Mouse (Mus musculus) liver, postnatal 0 days (tissue): ENCODE data around the gene Creb3l2. TPM values are rescaled to one million over a fixed set of nuclear protein-coding genes. Genes with fewer than 3 reads are reported as not detected.

Experiments
- ATAC-seq: fragments of 200-750 bp; cut with Nextera tagmentation; 2 replicates; pipeline ENCODE4 v1.8.0; 2017; ENCODE audit warnings: mild to moderate bottlenecking, moderate library complexity
- DNase-seq: peaks from one replicate; pipeline ENCODE4 v3.0.0-alpha.2; 2016
- H3K27ac ChIP-seq: fragments of 300-500 bp; sonication (generic); 2 replicates; pipeline ENCODE4 v1.5.1; 2014; ENCODE audit warnings: antibody characterized with exemption, moderate library complexity, mild to moderate bottlenecking, low read depth
- H3K27me3 ChIP-seq: fragments of 300-500 bp; sonication (generic); 2 replicates; pipeline ENCODE4 v1.6.1; 2014; ENCODE audit warnings: low read length, control low read depth, mixed read lengths; ENCODE audit not compliant: insufficient read depth
- H3K36me3 ChIP-seq: fragments of 300-500 bp; sonication (generic); replicated peaks from 2 replicates; pipeline ENCODE4 v1.6.1; 2014; ENCODE audit warnings: mild to moderate bottlenecking, control low read depth, low read length, moderate library complexity, mixed read lengths; ENCODE audit not compliant: insufficient read depth
- H3K4me1 ChIP-seq: fragments of 300-500 bp; sonication (generic); 2 replicates; pipeline ENCODE4 v1.6.1; 2014; ENCODE audit warnings: antibody characterized with exemption, mild to moderate bottlenecking, control low read depth; ENCODE audit not compliant: insufficient read depth
- H3K4me2 ChIP-seq: fragments of 300-500 bp; sonication (generic); 2 replicates; pipeline ENCODE4 v1.6.1; 2014; ENCODE audit warnings: low read depth, mild to moderate bottlenecking, low read length, moderate library complexity, mixed read lengths
- H3K4me3 ChIP-seq: fragments of 300-500 bp; sonication (generic); 2 replicates; pipeline ENCODE4 v1.5.1; 2014; ENCODE audit warnings: low read depth, low read length
- H3K9ac ChIP-seq: fragments of 300-500 bp; sonication (generic); replicated peaks from 2 replicates; pipeline ENCODE4 v1.6.1; 2014; ENCODE audit warnings: mild to moderate bottlenecking, moderate library complexity
- H3K9me3 ChIP-seq: fragments of 300-500 bp; sonication (generic); 2 replicates; pipeline ENCODE4 v1.6.1; 2016; ENCODE audit warnings: mild to moderate bottlenecking, control low read depth, low read length, mixed read lengths
- CTCF ChIP-seq: sonication (generic); IDR thresholded peaks from 2 replicates; pipeline ENCODE4 v1.5.1; 2016; ENCODE audit warnings: antibody characterized with exemption, low read depth
- EP300 ChIP-seq: IDR thresholded peaks from 2 replicates; pipeline ENCODE4 v1.6.1; 2016; ENCODE audit warnings: antibody characterized with exemption, low read depth, mild to moderate bottlenecking
- WGBS: fragments of 180-500 bp; shearing (Covaris S2); extraction: QIAGEN DNeasy Blood & Tissue Kit; methylation state at CpG from one replicate; pipeline ENCODE4 v1.1.7; 2014; ENCODE audit not compliant: insufficient replicate concordance; 5-methylcytosine and 5-hydroxymethylcytosine counted together
- polyA plus RNA-seq: library from polyadenylated mRNA; unstranded; fragments of >200 nt; fragmentation: Nextera tagmentation; extraction: Ambion mirVana; gene quantifications from 2 replicates; pipeline ENCODE4 v1.2.1, GENCODE M21; 2015

Gene Creb3l2
- polyA plus RNA-seq, 1 experiment from 2014 or later, result 2.1 TPM

- no peaks in the 10 kb centered on the region for H3K27me3 ChIP-seq
- H3K9ac ChIP-seq, result no peak overlapping the region
- 0 out of 2 replicates have a peak overlapping the region, but pooled peaks have one; percentile 48 for H3K27ac ChIP-seq
- H3K36me3 ChIP-seq, result no peaks in the 10 kb centered on the region
- DNase-seq, result peak; percentile 40
- no peak for ATAC-seq
- peaks cover 31% of the 10 kb centered on the region for H3K4me1 ChIP-seq
- H3K4me3 ChIP-seq, result no peak overlapping the region
- TF ChIP-seq EP300 (no peak), CTCF (no peak)
- WGBS, result 63% methylated on average over 4 of the region's 4 CpGs
- no peak overlapping the region for H3K4me2 ChIP-seq
- no peaks in the 10 kb centered on the region for H3K9me3 ChIP-seq
These were observed 45.8 kb downstream of the Creb3l2 start for GRCm38 (mm10) chr6:37396127-37396526.

DNA sequence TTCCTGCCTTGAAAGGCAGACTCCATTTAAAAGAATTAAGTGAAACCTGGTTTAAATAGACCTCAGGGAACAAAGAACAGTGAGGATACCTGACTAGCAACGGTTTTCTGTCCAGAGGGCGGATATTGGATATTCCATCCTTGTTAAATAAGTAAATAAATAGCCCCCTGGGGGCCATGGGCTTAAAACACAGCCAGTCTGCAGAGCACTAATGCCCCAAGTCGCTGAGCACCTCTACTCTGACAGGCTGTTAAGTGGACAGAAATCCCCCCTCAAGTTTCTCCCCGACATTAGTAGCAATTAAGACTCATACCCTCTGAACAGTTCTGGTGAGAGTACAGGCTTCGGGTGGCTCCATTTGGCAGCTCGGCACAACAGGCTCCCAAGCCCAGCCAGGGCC, 48.7 kb downstream of the Creb3l2 start:
- 76% methylated on average over 6 of the region's 6 CpGs for WGBS
- no peaks in the 10 kb centered on the region for H3K27me3 ChIP-seq
- TF ChIP-seq CTCF, result no peak
- no peak for TF ChIP-seq EP300
- no peaks in the 10 kb centered on the region for H3K9me3 ChIP-seq
- no peaks in the 10 kb centered on the region for H3K36me3 ChIP-seq
- ATAC-seq, result no peak
- no peak overlapping the region for H3K4me2 ChIP-seq
- peaks cover 10% of the 10 kb centered on the region for H3K4me1 ChIP-seq
- no peak overlapping the region for H3K9ac ChIP-seq
- no peak overlapping the region for H3K4me3 ChIP-seq
- DNase-seq, result no peak
- H3K27ac ChIP-seq, result no peak overlapping the region

DNA sequence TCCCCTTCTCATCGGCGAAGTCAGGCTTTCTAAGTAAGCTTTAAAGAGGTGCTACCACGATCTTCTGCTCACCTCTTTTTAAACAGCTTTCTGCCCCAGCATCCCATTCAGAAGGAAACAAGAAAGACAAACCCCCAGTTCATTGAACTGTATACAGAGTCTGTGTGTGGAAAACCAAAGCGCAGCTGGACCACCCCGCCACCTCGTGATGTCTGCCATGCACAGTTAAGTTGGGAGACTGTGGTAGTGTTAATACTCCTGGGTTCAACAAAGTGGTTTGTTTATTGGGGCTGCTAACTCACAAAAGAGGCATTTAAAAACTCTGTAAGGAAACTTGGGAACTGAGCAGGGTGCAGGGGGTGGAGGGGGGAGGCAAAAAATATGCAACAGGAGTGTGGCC, 49.7 kb downstream of the Creb3l2 start:
- H3K27ac ChIP-seq, result no peak overlapping the region
- H3K9ac ChIP-seq, result no peak overlapping the region
- no peak for DNase-seq
- H3K27me3 ChIP-seq, result no peaks in the 10 kb centered on the region
- no peak overlapping the region for H3K4me2 ChIP-seq
- 87% methylated on average over 6 of the region's 6 CpGs for WGBS
- TF ChIP-seq EP300 (no peak), CTCF (no peak)
- H3K4me1 ChIP-seq, result peaks cover 7% of the 10 kb centered on the region
- H3K36me3 ChIP-seq, result no peaks in the 10 kb centered on the region
- no peak overlapping the region for H3K4me3 ChIP-seq
- H3K9me3 ChIP-seq, result no peaks in the 10 kb centered on the region
- ATAC-seq, result no peak

DNA sequence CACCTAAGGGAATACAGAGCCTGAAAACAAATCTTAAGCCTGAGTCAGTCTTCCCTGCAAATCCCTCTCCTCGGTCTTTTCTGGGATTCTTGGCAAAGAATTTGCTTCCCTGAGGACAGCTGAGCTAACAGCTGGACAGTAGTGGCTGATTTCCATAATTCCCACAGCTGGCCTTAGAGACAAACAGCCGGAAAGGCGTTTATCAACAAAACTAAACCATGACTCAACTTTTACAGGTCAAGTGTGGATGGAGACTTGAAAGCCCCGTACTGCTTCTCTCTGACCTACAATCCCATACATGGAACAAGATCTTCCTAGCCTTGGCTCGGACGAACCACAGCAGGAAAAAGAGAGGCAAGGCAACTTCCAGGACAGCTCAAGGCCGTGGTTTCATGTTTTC, 50.6 kb downstream of the Creb3l2 start:
- no peak overlapping the region for H3K27ac ChIP-seq
- no peaks in the 10 kb centered on the region for H3K27me3 ChIP-seq
- no peaks in the 10 kb centered on the region for H3K36me3 ChIP-seq
- H3K9me3 ChIP-seq, result no peaks in the 10 kb centered on the region
- no peak overlapping the region for H3K9ac ChIP-seq
- H3K4me1 ChIP-seq, result peaks cover 6% of the 10 kb centered on the region; the same call in 1 of the 2 replicates
- H3K4me3 ChIP-seq, result no peak overlapping the region
- DNase-seq (no peak), ATAC-seq (no peak)
- peak; percentile 17; the same call in 1 of the 2 replicates for TF ChIP-seq EP300
- no peak for TF ChIP-seq CTCF
- no peak overlapping the region for H3K4me2 ChIP-seq
- 72% methylated on average over 7 of the region's 7 CpGs for WGBS

- no peaks in the 10 kb centered on the region for H3K4me1 ChIP-seq
These were observed 53.0 kb downstream of the Creb3l2 start for GRCm38 (mm10) chr6:37388960-37389359.

GRCm38 (mm10) chr6:37388501-37388900, 53.4 kb downstream of the Creb3l2 start:
- H3K27ac ChIP-seq, result no peak overlapping the region
- ATAC-seq (no peak), DNase-seq (no peak)
- TF ChIP-seq CTCF (no peak), EP300 (no peak)
- H3K36me3 ChIP-seq, result no peaks in the 10 kb centered on the region
- WGBS, result 75% methylated on average over 6 of the region's 6 CpGs
- H3K4me1 ChIP-seq, result no peaks in the 10 kb centered on the region
- H3K9ac ChIP-seq, result no peak overlapping the region
- H3K4me2 ChIP-seq, result no peak overlapping the region
- no peaks in the 10 kb centered on the region for H3K9me3 ChIP-seq
- no peak overlapping the region for H3K4me3 ChIP-seq
- no peaks in the 10 kb centered on the region for H3K27me3 ChIP-seq

More at GRCm38 (mm10) chr6:37388960-37389359, 53.0 kb downstream of the Creb3l2 start:
- Histone ChIP-seq H3K27me3 (no peaks in the 10 kb centered on the region), H3K9ac (no peak overlapping the region), H3K27ac (no peak overlapping the region), H3K4me3 (no peak overlapping the region), H3K36me3 (no peaks in the 10 kb centered on the region), H3K9me3 (no peaks in the 10 kb centered on the region), H3K4me2 (no peak overlapping the region)
- DNase-seq, result no peak
- TF ChIP-seq CTCF (no peak), EP300 (no peak)
- ATAC-seq, result no peak
- 75% methylated on average over 8 of the region's 8 CpGs for WGBS

DNA sequence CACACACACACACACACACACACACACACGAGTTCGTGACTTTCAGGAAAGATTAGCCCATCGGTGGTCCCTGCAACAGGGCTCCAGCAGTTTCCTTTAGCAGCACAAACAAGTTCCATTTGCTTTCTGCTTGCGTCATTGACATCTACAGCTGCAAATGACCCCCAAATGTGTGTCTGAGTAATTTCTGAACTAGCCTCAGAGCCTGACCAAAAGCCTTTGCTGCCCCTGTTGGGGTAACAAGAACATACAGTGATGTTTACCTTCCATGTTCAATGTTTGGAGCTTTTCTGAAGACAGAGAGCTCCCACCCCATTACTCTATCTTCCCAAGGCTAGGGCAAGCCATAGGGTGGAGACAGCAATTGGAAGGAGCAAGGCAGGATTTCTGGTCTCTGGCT, 54.7 kb downstream of the Creb3l2 start:
- H3K9me3 ChIP-seq, result no peaks in the 10 kb centered on the region
- ATAC-seq (no peak), DNase-seq (no peak)
- no peaks in the 10 kb centered on the region for H3K27me3 ChIP-seq
- H3K4me3 ChIP-seq, result no peak overlapping the region
- H3K36me3 ChIP-seq, result no peaks in the 10 kb centered on the region
- no peaks in the 10 kb centered on the region for H3K4me1 ChIP-seq
- H3K9ac ChIP-seq, result no peak overlapping the region
- no peak for TF ChIP-seq EP300
- TF ChIP-seq CTCF, result no peak
- H3K4me2 ChIP-seq, result no peak overlapping the region
- 52% methylated on average over 4 of the region's 4 CpGs for WGBS
- no peak overlapping the region for H3K27ac ChIP-seq
